Mouse (Mus musculus) liver, embryonic 11.5 days (tissue): Measurements from ENCODE around the gene Taar6. TPM values are rescaled to one million over a fixed set of nuclear protein-coding genes. Genes with fewer than 3 reads are reported as not detected.

Experiments
- ATAC-seq: fragments of 200-750 bp; cut with Nextera tagmentation; replicated peaks from 2 replicates; pipeline ENCODE4 v1.8.0; 2017; ENCODE audit warnings: moderate number of reproducible peaks, mild to moderate bottlenecking, moderate TSS enrichment, moderate library complexity; ENCODE audit not compliant: low FRiP score
- DNase-seq: peaks from one replicate; pipeline ENCODE4 v3.0.0-alpha.2; 2017; ENCODE audit warnings: low spot score
- H3K27ac ChIP-seq: fragments of 300-500 bp; sonication (generic); 2 replicates; pipeline ENCODE4 v1.5.1; 2014; ENCODE audit warnings: mild to moderate bottlenecking, low read depth, low read length, control low read depth
- H3K27me3 ChIP-seq: fragments of 300-500 bp; sonication (generic); replicated peaks from 2 replicates; pipeline ENCODE4 v1.6.1; 2014; ENCODE audit warnings: low read length, mixed read lengths; ENCODE audit not compliant: control insufficient read depth, insufficient read depth
- H3K36me3 ChIP-seq: fragments of 300-500 bp; sonication (generic); 2 replicates; pipeline ENCODE4 v1.6.1; 2014; ENCODE audit warnings: mild to moderate bottlenecking, low read length, moderate library complexity, mixed read lengths; ENCODE audit not compliant: control insufficient read depth, insufficient read depth
- H3K4me1 ChIP-seq: fragments of 300-500 bp; sonication (generic); replicated peaks from 2 replicates; pipeline ENCODE4 v1.6.1; 2014; ENCODE audit warnings: low read length, mixed read lengths; ENCODE audit not compliant: control insufficient read depth, insufficient read depth
- H3K4me2 ChIP-seq: fragments of 300-500 bp; sonication (generic); 2 replicates; pipeline ENCODE4 v1.6.1; 2014; ENCODE audit warnings: mild to moderate bottlenecking, control low read depth, moderate library complexity
- H3K4me3 ChIP-seq: fragments of 300-500 bp; sonication (generic); 2 replicates; pipeline ENCODE4 v1.5.1; 2014; ENCODE audit warnings: low read depth, low read length, control low read depth
- H3K9ac ChIP-seq: fragments of 300-500 bp; sonication (generic); 2 replicates; pipeline ENCODE4 v1.6.1; 2014; ENCODE audit warnings: low read depth, low read length, control low read depth
- H3K9me3 ChIP-seq: fragments of 300-500 bp; sonication (generic); 2 replicates; pipeline ENCODE4 v1.6.1; 2016; ENCODE audit warnings: low read length, inconsistent platforms, mixed read lengths; ENCODE audit not compliant: control insufficient read depth
- WGBS: fragments of 180-500 bp; shearing (Covaris S2); extraction: QIAGEN DNeasy Blood & Tissue Kit; methylation state at CpG from one replicate; pipeline ENCODE4 v1.1.7; 2014; 5-methylcytosine and 5-hydroxymethylcytosine counted together
- polyA plus RNA-seq: library from polyadenylated mRNA; unstranded; fragments of >200 nt; fragmentation: Nextera tagmentation; extraction: Ambion mirVana; gene quantifications from 2 replicates; pipeline ENCODE4 v1.2.1, GENCODE M21; 2014

The Taar6 gene
- polyA plus RNA-seq, 1 experiment from 2014 or later, result not detected

DNA sequence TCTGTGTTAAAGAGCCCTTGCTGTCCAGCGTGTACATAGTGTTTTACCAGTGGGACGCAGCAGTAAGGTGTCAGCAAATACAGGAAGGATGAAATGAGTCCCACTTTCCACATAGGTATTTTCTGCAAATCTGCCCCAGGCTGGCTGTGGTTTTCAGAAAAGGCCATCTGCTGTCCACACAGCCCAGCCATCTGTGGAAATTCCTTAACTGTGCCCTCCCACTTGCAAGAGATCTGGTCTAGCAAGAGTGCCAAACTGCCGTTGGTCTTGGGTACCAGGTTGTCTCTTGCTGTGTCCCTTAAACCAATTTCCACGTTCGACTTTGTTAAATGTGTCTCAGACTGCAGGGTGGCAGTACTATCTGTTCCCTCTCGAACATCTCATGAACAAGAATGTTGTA lies 33.7 kb downstream of the Taar6 start:
- H3K27me3 ChIP-seq, result no peaks in the 10 kb centered on the region
- no peak for ATAC-seq
- 78% methylated on average over 6 of the region's 6 CpGs for WGBS

DNA sequence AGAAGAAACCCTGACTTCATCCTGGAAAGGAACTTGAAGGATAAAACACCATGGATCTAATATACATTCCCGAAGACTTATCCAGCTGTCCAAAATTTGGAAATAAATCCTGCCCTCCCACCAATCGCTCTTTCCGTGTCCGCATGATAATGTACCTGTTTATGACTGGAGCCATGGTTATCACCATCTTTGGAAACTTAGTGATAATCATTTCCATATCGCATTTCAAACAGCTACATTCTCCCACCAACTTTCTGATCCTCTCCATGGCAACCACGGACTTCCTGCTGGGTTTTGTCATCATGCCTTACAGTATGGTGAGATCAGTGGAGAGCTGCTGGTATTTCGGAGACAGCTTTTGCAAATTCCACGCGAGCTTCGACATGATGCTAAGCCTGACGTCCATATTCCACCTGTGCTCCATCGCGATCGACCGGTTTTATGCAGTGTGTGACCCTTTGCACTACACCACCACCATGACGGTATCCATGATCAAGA lies 35.9 kb downstream of the Taar6 start, which contains the start of gene Taar3:
TSS of gene Taar3 (plus strand) at position 51 of the 498 bp plus-strand sequence.
- no peaks in the 10 kb centered on the region for H3K27me3 ChIP-seq
- no peak within 1 kb of the TSS for H3K4me2 ChIP-seq
- H3K4me1 ChIP-seq, result no peaks in the 10 kb centered on the region
- no peaks in the 10 kb centered on the region for H3K36me3 ChIP-seq
- no peak within 1 kb of the TSS for H3K9ac ChIP-seq
- no peak within 1 kb of the TSS for H3K27ac ChIP-seq
- H3K4me3 ChIP-seq, result no peak within 1 kb of the TSS
- no peak for ATAC-seq
- H3K9me3 ChIP-seq, result no peaks in the 10 kb centered on the region
- no peak for DNase-seq
- 87% methylated on average over 16 of the region's 16 CpGs for WGBS

More for the DNA sequence above, 33.7 kb downstream of the Taar6 start:
- Histone ChIP-seq H3K9ac (no peak overlapping the region), H3K27ac (no peak overlapping the region), H3K36me3 (no peaks in the 10 kb centered on the region), H3K4me1 (no peaks in the 10 kb centered on the region), H3K9me3 (no peaks in the 10 kb centered on the region), H3K4me3 (no peak overlapping the region), H3K4me2 (no peak overlapping the region)
- no peak for DNase-seq

DNA sequence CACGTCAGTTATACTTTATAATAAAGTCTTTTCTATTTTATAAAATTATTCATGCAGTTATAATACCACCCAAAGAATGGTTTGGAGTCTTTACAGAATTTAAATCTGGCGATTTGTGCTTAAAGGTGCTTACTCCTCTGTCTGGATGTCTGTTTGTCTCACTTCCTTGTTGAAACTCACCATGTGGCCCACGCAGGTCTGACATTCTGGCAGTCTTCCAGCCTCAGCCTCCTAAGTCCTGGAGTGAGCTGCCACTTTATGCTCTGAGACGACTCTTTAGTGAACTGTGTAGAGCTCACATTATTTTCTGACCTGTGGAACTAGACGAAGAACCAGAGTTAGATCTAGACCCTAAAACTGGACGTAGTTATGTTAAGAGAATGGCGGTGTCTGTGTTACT lies 37.4 kb downstream of the Taar6 start:
- Histone ChIP-seq H3K36me3 (no peaks in the 10 kb centered on the region), H3K27me3 (no peaks in the 10 kb centered on the region), H3K4me1 (no peaks in the 10 kb centered on the region), H3K9me3 (no peaks in the 10 kb centered on the region), H3K9ac (no peak overlapping the region), H3K4me2 (no peak overlapping the region), H3K4me3 (no peak overlapping the region), H3K27ac (no peak overlapping the region)
- no peak for DNase-seq
- 69% methylated on average over 7 of the region's 7 CpGs for WGBS
- no peak for ATAC-seq

DNA sequence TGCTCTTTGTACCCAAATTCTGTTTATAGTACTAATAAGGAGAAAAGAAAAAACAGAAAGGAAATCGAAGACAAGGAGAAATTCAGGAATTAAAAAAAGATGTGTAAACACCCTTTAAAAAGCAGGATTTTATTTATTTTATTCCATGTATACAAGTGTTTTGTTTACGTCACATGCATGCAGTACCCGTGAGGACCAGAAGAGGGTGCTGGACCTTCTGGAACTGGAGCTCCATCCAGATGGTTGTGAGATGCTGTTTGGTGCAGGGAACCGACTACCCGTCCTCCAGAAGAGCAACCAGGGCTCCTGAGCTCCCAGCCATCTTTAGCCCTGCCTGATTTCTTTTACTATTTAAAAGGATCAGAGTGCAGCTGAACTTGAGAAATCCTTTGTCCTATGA lies 43.0 kb downstream of the Taar6 start:
- H3K27ac ChIP-seq, result no peak overlapping the region
- no peak for DNase-seq
- H3K27me3 ChIP-seq, result no peaks in the 10 kb centered on the region
- WGBS, result 58% methylated on average over 5 of the region's 5 CpGs
- H3K4me1 ChIP-seq, result no peaks in the 10 kb centered on the region
- no peaks in the 10 kb centered on the region for H3K9me3 ChIP-seq
- no peak overlapping the region for H3K4me2 ChIP-seq
- no peak for ATAC-seq
- H3K9ac ChIP-seq, result no peak overlapping the region
- H3K36me3 ChIP-seq, result no peaks in the 10 kb centered on the region
- no peak overlapping the region for H3K4me3 ChIP-seq

DNA sequence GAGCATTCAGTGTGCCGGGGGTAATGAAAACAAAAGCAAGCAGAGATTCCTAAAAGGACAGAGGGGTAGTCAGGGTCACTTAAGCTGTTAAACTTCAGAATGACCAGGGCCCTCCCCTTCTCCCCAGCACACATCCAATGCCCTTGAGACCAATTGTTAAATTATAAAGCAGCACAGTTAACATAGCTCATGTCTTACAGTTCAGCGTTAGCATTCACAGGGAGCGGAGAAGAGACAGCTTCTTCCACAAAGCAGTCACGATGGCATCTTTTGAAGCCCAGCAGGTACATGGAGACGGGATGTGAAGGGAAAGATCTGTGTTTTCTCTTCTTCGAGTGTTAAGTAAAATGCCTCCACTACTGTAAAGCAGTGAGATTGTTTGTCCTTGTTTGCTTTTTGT lies 47.1 kb downstream of the Taar6 start, which contains the start of gene Taar2:
TSS of gene Taar2 (plus strand) at position 261 of the 400 bp plus-strand sequence.
- H3K4me1 ChIP-seq, result no peaks in the 10 kb centered on the region
- 68% methylated on average over 6 of the region's 6 CpGs for WGBS
- no peak for DNase-seq
- H3K9ac ChIP-seq, result no peak within 1 kb of the TSS
- no peak for ATAC-seq
- no peak within 1 kb of the TSS for H3K4me2 ChIP-seq
- H3K27ac ChIP-seq, result no peak within 1 kb of the TSS
- no peak within 1 kb of the TSS for H3K4me3 ChIP-seq
- no peaks in the 10 kb centered on the region for H3K36me3 ChIP-seq
- no peaks in the 10 kb centered on the region for H3K9me3 ChIP-seq
- H3K27me3 ChIP-seq, result no peaks in the 10 kb centered on the region

DNA sequence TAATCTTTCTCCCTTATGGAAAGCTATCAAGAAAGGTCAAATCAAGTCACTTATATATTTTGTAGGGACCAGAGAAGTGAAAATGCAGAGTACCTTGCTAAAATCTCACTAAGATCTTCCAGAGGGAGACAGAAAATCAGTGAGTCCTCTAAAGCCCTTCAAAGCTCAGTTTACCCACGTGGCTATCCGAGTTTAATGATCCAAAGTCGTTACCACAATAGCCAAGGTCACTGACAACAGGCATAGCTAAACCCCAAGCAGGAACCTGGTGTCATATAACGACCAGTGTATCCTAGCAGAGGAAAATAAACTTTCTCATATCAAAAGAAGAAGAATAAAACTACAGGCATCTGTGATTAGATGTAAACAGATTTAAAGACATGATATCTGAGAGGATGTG lies 47.8 kb downstream of the Taar6 start:
- H3K4me2 ChIP-seq, result no peak overlapping the region
- no peak for ATAC-seq
- no peak overlapping the region for H3K4me3 ChIP-seq
- no peaks in the 10 kb centered on the region for H3K27me3 ChIP-seq
- no peaks in the 10 kb centered on the region for H3K36me3 ChIP-seq
- 44% methylated on average over 4 of the region's 4 CpGs for WGBS
- no peak overlapping the region for H3K9ac ChIP-seq
- H3K4me1 ChIP-seq, result no peaks in the 10 kb centered on the region
- H3K9me3 ChIP-seq, result no peaks in the 10 kb centered on the region
- no peak for DNase-seq
- H3K27ac ChIP-seq, result no peak overlapping the region

Other genes starting within 250 kb of the Taar6 start
- gene Rps12, start 198.4 kb downstream of the Taar6 start, polyA plus RNA-seq, result 260 and 303 TPM in 2 replicates
- 5.6 and 6.3 TPM in 2 replicates for gene Slc18b1, start 188.7 kb downstream of the Taar6 start, polyA plus RNA-seq
- not detected in 2 replicates for gene Vnn3, start 134.2 kb downstream of the Taar6 start, polyA plus RNA-seq
- gene Vnn1, start 91.0 kb downstream of the Taar6 start, polyA plus RNA-seq, result 1.3 and 1.4 TPM in 2 replicates
- not detected in 2 replicates for gene Taar1, start 65.3 kb downstream of the Taar6 start, polyA plus RNA-seq
- gene Taar2, start 47.1 kb downstream of the Taar6 start, polyA plus RNA-seq, result not detected in 2 replicates
- not detected in 2 replicates for gene Taar3, start 36.1 kb downstream of the Taar6 start, polyA plus RNA-seq
- gene Taar4, start 25.2 kb downstream of the Taar6 start, polyA plus RNA-seq, result not detected in 2 replicates
- gene Taar5, start 14.9 kb downstream of the Taar6 start, polyA plus RNA-seq, result not detected in 2 replicates
- not detected in 2 replicates for gene Taar7a, start 7.8 kb upstream of the Taar6 start, polyA plus RNA-seq
- gene Taar7b, start 14.3 kb upstream of the Taar6 start, polyA plus RNA-seq, result not detected in 2 replicates
- gene Taar7d, start 41.6 kb upstream of the Taar6 start, polyA plus RNA-seq, result not detected in 2 replicates
- gene Taar7e, start 52.0 kb upstream of the Taar6 start, polyA plus RNA-seq, result not detected in 2 replicates
- gene Taar7f, start 63.9 kb upstream of the Taar6 start, polyA plus RNA-seq, result not detected in 2 replicates
- gene Taar8a, start 90.9 kb upstream of the Taar6 start, polyA plus RNA-seq, result not detected in 2 replicates
- not detected in 2 replicates for gene Taar8b, start 106.6 kb upstream of the Taar6 start, polyA plus RNA-seq
- gene Taar8c, start 116.3 kb upstream of the Taar6 start, polyA plus RNA-seq, result not detected in 2 replicates
- not detected in 2 replicates for gene Taar9, start 123.9 kb upstream of the Taar6 start, polyA plus RNA-seq
- gene Stx7, start 163.7 kb upstream of the Taar6 start, polyA plus RNA-seq, result 50.7 and 56.0 TPM in 2 replicates
- 2.3 and 2.8 TPM in 2 replicates for gene Moxd1, start 237.9 kb upstream of the Taar6 start, polyA plus RNA-seq